Mouse (Mus musculus) right cerebral cortex, postnatal 14 days (tissue): ENCODE measurements around the gene Kcnk12.
A peak's percentile ranks its signal among the peaks of the same experiment; 100 is the strongest.

Experiments
- DNase-seq: peaks from one replicate; pipeline ENCODE4 v3.0.0; 2022

Gene Kcnk12

DNA sequence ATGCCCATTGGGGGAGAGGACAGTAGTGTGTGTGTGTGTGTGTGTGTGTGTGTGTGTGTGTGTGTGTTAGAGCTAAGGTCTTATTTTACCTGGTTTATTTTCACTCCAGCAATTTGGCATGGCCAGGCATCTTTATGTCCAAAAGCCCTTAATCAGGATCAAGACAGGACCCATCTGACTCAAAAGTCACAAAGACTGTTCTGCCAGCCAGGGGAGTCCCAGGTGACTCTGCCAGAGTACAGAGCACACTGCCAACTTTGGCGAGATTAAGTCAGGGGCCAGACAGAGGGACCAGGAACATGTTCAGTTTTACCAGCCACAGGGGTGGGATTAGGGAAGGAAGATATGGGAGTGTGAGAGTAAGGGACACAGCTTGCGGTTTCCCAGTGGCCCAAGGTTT lies 12.9 kb downstream of the Kcnk12 start:
- DNase-seq, result no peak

DNA sequence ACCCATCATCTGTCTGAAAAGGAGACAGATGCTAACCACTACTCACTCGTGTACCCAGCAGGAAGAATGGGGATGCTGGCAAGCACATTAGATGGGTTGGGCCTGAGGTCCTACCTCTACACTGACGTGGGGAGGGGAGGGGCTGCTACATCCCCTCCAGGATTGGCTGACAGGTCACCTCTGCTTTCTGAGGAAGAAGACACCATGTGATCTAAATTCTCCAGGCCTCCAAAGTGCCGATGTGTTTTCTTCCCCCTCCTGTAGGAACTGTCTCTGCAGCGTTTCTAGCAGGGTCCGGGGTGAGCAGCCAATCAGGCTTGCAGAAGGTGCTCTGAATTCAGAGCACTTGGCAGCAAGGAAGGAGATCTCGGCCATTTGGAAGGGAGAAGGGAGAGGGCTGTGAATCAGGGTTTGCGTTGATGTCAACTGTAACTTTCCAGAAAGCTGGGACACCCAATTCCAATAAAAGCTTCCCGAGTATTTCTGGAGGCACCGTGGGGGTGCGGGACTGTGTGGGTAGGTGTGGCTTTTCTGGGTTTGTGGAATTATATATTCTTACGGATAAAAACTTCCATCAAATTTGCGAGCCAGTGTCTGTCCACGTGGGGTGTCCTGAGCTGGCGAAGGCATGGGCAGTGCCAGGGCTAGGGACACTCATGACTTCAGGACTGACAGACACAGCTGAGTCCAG lies 13.5 kb downstream of the Kcnk12 start:
- no peak for DNase-seq

DNA sequence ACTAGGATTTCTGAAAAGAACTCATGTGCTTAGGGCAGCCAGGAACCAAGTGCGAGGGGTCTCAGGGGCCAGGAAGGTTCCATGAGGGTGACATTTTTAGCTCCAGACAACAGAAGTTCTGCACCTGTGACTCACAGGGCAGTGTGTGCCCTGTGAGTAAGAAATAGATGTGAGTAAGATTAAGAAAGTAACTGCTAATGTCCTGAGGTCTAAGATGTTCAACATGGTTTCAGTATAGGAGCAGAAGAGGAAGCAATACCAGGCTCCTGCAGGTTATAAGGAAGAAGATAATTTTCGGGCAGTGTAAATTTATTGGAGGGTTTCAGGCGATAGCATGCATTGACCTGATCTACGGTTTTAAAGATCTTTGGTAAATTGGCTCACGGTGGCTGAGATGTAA lies 16.6 kb downstream of the Kcnk12 start:
- no peak for DNase-seq

DNA sequence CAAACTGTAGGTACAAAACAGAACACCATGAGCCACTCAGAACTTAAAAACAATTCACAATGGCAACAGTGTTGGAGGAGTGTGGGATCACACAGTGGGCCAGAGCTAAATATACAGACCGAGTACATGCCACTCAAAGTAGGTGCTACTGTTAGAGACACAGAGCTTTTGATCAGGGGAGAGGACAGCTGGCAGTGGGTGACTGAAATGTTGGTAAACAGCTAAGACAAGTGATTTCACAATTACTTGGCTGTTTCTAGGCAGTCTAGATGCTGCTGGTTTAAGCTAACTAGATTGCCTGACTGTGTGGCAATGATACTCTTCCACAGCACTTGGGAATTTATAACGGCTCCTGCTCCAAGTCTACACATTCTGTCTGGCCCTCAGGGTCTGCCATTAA lies 17.6 kb downstream of the Kcnk12 start:
- DNase-seq, result no peak

DNA sequence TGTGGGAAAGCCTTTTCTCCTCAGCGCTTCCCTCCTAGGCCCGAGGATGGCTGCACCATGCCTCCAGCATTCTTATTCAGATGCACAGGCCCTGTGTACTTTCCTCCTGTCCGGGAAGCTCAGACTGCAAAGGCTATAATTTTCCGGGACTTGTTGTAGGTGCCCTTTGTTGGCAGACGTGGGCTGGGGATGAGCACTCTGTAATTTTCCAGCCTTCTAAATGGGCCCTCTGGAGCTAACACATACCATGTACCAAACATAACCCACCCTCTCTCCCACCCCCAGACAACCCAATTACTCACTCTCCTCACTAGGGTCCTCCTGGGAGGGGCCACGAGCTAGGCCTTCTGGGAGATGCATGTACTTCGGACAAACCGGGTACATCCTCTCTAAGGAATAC lies 22.8 kb downstream of the Kcnk12 start:
- DNase-seq, result no peak

DNA sequence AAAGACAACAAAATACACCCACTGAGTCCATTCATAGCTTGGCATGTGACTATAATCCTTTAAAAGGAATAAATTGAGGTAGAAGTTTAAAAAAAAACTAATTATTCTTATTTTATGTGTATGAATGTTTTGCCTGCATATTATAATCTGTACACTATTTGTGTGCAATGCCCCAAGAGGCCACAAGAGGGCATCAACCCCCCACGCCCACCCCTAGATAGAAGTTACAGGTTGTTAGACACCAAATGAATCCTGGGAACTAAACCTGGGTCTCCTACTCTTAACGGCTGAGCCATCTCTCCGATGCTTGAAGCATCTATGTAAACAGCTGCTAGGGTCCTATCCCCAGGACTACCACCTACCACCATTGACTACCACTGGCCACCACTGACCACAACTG lies 24.6 kb downstream of the Kcnk12 start:
- no peak for DNase-seq

DNA sequence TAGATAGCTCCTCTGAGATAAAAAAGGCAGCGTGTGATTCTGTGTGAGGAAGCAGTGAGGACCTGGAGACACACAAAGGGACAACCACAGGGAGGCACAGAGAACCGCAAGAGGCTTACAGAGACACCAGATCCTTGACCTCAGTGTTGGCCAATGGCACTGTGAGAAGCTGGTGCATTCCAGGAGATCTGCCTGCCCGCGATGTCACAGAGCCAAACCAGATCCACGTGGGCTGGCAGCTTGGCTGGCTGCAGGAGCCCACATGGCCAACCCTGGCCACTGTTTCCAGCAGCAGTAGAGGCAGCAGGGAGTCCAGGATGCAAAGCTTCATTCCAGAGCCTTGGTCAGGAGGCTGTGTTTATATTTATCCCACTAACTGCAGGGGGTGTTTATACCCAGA lies 27.0 kb downstream of the Kcnk12 start:
- no peak for DNase-seq

DNA sequence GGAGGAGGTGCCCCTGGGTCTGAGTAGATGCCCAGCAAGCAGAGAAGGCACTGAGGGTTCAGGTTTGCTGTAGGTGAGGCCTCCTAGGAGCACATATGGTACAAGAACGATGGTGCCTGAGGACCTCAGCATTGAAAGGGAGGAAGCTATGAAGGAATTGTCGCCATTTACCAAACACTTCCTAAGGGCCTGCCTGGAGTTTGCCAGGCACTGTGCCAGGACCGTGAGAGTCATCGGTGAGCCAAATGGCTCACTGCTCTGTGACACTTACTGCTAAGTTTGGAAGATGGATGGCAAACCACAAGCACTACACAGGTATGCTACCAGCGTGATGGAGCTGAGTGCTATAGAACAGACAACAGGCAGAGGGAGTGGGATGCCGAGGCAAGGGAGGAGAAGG lies 30.9 kb downstream of the Kcnk12 start:
- no peak for DNase-seq

DNA sequence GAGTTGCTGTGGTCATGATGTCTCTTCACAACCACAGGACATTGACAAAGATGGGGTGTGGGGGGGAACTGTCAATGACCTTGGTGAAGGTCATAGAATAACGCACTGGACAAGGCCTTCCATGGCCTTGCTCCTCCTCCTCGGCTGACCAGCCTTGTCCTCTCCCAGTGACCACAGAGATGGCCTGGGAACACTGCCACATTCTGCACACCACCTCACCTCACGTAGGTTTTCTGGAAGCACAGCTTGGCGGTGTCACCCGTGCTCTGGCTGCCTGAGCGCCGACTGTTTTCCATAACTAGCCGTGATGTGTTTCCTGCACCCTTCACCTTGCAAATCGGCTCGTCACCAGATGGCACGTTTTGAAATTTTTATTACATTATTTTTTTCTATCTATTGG lies 32.8 kb downstream of the Kcnk12 start:
- no peak for DNase-seq

DNA sequence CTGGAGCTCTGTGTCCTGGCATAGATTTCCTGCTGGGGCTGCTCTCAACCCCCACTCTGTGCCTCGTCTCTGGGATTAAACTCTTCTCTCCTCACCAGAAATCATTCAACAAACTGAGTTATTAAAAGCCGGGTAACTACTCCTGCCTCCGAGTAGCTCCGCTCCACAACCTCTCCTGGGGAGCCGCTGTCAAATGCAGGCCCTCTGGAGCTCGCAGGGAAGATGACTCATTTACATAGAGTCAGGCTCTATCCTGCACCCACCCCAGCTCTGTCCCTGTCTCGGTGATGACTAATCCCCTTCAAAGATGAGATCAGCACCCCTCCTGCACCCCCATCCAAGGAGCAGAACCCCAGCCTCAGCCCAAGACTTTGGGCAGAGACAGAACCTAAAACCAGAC lies 34.6 kb downstream of the Kcnk12 start:
- no peak for DNase-seq

DNA sequence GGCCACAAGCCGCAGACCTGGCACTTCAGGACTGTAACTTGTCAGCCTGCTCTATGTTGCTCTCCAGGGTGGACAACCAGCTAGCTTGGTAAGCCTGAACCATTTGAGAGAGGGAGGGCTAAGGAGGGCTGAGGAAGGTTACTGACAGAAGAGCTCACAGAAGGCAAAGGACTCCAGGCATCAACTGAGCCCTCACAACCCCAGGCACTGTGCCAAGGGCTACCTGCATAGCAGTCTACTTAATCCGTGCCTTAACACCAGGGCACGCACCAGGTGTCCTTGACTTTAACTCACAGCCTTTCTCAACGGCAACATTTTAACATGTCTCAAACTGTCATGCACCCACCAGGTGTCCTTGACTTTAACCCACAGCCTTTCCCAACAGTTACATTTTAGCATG lies 37.5 kb downstream of the Kcnk12 start:
- DNase-seq, result no peak

DNA sequence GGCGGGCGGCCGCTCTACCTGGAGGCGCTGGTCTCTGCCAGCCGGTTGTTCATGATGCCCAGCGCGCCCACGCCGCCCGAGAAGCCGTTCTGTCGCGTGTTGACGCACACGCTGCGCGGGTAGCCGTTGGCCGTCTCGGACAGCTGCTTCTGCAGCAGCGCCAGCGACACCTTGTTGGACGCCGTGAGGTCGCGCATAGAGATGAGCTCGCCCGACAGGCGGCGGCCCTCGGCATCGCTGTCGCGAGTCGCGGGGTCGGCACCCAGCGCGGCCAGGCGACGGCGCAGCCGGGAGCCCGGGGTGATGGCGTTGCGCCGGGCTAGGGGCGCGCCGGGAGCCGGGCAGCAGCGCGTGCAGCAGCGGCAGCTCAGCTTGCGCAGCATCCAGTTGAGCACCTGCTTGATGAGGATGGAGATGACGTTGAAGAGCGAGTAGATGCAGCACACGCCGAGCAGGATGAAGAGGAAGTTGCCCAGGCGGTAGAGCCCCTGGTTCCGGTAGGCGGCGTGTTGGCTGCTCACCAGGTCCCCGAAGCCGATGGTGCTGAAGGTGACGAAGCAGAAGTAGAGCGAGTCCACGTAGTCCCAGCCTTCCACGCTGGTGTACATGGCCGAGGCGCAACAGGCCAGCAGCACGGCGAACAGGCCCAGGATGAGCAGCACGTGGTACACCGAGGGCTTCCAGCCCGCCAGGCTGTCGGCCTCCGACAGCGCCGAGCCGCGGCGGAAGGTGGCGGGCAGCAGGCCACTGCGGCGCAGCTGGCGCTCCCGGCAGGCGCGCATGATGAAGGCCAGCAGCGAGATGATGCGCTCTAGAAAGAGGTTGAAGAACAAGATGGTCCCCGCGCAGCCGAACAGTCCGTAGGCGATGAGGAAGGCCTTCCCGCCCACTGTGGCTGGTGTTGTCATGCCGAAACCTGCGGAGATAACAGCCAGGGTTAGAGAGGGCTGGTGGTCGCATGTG lies 51.6 kb downstream of the Kcnk12 start:
- DNase-seq, result peak; percentile 65

DNA sequence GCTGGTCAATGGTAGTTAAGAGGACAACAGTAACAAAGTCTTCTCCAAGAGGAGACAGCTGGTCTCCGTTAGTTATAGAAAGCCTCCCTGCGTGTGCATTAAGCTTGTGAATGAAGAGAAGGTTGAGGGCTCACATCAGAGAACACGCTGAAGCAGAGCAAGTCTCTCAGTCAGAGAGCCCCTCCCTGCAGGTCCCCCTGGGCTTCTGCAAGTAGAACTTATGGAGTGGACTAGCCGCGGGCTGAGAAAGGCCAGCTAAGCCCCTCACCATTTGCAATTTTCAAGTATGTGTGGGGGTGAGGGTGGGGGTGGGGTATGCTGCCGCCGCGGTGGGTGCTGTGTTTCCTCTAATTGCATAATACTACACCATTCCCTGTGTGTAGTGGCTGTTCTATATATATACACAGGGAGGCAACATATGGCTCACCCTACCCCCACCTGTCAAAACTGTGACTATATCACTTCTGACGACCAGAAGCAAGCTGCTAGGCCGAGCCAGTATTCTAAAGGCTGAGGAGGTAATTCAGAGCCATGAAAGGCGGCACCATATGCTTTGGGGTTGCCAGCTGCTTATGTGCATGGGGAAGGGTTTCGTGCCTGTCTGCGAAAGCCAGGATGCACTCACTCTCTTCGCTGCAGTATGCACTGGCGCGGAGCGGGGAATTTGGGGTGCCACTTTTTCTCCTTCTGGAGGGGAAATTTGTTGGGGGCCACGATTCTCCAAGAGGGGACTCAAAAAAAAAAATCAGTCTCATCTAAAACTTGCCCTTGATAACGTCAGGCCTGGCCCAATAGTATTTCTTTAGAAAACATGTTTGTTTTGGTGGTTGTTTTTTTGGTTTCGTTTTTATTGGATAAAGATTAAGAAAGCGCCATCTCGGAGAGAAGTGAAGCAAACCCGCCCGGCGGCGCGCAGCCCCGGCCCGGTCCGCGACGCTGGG lies 52.5 kb downstream of the Kcnk12 start:
- DNase-seq, result peak; percentile 63

DNA sequence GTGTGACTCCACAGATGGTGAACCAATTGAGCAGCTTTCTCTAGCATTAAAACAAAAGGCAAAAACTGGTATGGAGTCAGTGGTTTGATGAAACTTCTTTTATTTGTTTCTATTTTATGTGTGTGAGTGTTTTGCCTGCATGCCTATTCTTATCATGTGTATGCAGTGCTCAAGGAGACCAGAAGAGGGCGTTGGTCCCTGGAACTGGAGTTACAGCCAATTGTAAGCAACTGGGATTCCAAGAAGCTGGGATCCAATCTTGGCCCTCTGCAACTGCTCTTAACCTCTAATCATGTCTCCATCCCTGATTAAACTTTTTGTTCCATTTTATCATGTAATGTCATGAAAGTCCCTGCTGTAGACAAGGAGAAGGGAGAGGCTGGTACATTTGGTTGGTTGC lies 58.0 kb downstream of the Kcnk12 start:
- no peak for DNase-seq

DNA sequence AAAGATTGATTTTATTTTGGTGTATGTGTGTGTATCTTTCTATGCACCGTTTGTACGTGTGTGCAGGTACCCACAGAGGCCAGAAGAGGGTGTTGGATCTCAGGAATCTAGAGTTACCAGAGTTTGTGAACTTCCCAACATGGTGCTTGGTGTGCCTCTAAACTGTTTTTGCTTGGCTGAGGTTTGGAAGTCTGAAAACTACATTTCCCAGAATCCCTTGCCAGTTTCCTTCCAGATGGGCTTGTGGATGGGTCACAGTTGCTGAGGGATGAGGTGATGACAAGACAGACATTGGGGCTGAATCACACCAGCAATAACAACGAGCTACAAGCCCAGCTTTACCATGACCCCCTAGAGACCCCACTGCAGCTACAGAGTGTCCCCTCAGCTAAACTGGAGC lies 60.6 kb downstream of the Kcnk12 start:
- DNase-seq, result no peak

DNA sequence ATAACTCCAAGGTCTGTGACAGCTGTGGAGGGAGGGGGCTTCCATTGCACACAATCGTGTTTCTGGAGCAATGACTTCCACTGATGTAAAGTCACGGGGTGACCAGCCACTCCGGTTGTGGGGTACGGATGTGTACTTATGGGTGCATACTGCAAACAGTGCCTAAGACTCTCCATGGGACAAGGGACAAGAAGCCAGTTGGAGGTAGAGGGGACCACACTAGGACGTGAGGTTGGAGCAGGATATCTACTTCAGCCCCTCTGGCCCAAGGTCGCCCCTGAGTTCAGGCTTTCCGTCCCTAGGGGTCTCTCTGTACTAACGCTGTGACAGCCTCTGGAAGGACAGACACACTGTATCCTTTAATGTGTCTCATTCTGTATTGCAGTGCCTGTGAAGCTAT lies 63.3 kb downstream of the Kcnk12 start:
- no peak for DNase-seq

DNA sequence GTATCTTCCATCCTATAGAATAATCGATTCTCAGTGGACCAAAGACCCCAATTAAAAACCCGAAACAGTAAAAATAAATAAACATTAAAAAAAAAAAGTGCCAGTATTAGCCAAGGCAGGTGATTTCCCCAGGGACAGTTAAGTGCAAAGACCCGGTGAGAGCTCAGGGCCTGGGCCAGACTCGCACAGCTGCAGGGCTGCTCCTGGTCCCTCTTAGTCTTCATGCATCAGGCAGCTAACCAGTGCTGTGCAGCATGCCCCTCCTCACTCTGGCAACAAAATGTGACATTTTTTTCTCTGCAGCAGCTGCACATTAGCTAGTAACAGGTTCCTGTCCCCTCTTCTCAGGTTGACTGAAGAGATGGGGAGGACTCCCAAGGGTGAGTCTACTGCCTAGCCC lies 65.8 kb downstream of the Kcnk12 start:
- no peak for DNase-seq

DNA sequence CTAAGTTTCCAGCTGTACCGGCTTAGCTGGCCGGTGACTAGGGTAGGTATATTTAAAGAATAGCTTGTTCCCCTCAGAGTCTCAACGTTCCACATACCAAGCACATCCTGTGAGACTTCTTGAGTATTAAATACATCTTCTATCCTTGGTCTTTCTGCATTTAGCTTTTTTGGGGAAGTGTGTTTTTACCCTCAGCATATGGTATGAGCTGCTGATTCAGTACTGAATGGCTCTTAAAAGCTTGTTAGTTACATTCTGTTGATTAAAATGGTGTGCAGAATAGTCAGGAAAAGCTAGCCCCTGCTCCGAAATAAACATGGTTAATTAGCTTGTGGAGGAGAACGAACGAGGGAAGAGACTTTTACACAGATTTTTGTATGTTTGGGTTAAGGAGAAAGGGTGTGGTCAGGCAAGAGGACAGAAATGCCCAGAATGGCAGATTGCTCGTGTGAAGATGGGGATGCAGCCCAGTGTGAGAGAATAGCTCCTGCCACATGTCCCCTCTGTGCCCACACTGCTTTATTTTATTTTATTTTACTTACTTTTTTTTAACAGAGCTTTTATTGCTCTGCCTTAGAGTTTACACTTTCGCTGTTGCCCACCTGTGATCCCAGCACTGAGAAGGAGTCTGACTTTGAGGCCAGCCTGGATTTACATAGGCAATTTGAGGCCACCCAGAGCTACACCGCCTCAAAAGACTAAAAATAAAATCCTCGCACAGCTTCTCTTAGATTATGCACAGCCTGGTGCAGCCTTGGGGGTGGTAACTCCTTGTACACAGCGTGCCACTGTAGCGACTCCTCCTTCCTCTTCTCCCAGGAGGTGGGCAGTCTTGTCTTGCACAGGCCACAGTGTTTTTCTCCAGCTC lies 71.1 kb downstream of the Kcnk12 start:
- DNase-seq, result peak; percentile 36

DNA sequence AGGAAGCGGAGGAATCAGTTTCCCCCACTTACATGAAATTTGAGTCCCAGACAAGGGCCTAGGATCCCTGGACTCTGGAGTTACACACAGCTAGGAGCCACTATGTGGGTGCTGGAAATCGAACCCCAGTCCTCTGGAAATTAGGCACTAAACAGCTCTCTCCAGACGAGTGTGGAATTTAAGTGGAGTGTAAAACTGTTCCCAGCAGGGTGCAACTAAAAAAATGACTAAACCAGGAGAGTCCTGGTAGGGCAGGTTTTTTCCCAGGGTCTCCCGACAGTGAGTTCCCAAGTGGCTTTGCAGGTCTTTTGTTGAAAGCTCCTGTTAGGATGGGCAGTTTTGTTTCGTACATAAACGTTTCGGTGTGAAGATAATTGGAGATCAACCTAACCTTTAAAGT lies 73.1 kb downstream of the Kcnk12 start:
- DNase-seq, result no peak

DNA sequence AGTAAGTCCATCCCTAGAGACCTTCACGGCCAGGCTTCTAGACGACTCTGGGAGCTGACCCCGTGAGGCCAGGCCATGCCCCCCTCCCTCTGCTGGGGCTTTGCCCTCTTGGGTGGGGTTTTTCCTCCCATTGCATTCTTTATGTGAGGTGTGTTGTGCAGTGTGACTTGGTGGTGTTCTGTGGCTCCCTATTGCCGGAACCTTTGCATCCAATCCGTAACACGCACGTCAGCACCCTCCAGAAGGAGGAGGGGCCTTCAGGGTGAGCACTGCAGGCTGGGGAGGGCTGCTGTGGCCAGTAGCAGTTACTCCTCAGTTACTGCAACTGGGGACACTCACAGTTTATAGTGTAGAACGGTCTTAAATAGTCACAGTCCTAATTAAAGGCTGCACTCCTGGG lies 97.7 kb downstream of the Kcnk12 start:
- DNase-seq, result no peak

DNA sequence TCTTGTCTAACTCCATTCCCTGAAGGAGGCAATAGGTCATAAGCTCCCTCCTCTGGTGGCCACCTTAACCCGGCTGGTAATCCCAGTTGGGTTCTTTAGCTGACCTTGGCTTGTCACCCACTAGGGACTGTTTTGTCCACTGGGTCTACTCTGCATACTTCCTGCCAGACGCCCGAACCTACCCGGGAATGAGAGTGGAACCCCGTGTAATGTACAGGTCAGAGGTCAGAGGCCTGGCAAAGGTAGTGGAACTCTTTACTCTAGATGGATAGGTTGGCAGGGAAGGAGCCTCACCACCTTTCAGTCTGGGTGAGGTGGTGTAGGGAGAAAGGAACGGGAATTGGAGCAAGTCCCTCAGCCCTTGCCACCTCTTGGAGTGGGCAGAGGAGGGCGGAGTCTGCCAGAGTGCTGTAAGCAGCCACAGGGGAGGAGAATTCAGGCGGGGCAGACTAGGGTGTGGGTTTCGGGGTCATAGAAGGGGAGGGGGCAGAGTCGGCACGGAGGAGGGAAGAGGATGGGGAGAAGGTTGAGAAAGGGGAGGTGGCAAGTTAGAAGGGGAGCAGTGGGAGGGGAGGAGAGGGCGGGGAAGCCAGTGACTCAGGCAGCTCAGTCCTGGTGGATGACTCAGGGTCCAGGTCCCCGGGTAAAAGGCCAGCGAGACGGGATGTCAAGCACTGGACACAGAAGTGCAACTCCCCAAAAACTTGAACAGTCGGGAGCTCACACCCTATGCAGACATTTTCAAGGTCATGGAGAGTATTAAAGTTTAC lies 98.6 kb downstream of the Kcnk12 start:
- no peak for DNase-seq
